In the genomic region with DNA sequence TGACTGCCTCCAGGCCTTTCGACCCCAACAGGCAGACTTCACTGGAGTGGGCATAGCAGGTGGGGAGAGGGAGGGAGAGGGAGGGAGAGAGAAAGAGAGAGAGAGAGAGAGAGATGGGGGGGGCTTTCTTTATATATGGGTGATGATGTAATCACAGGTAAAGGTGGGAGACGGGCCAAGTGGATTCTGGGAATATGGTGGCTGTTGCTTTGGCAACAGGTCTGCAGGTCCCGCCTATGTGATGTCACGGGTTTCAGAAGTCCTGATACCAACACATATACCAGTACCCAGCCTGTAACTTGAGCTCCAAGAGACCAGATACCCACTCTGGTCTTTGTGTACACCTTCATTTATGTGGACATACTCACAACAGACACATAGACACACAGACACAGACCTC, we compare ENCODE assay signal across 27 mouse cellular contexts. TPM values are rescaled to one million over a fixed set of nuclear protein-coding genes. Genes with fewer than 3 reads are reported as not detected.
A peak's percentile ranks its signal among the peaks of the same experiment; 100 is the strongest.
DNase-seq lines count a peak whose midpoint lies in the region; ATAC-seq lines count a peak whose summit lies in the region.
"Had no signal": no experiment of that assay in that cellular context is flagged by ENCODE, and none has a peak within 500 bp of the region (broad histone marks: within the 10 kb centered on the region; RNA-seq: fewer than 3 reads in every experiment).

No protein-coding gene starts in this region.

- H3K9ac ChIP-seq in hindbrain, embryonic 12.5 days, result no peak overlapping the region
- H3K9ac ChIP-seq: embryonic facial prominence, embryonic 12.5 days; forebrain, embryonic 13.5 days; forebrain, embryonic 15.5 days had no signal

- H3K4me2 ChIP-seq in hindbrain, embryonic 12.5 days (replicated peaks), result no peak overlapping the region
- H3K4me2 ChIP-seq: embryonic facial prominence, embryonic 12.5 days; forebrain, embryonic 13.5 days; forebrain, embryonic 15.5 days had no signal

- DNase-seq in testis, postnatal 10 days (ENCODE audit: low spot score), result peak; percentile 40
- DNase-seq in testis, postnatal 14 days (ENCODE audit: low spot score), result no peak
- peak; percentile 57 for DNase-seq in ES-CJ7 (ENCODE audit: low read depth, low spot score)
- peak; percentile 79 for DNase-seq in R1 (ENCODE audit: low read depth, low spot score)
- peak; percentile 77 for DNase-seq in ZHBTc4 (ENCODE audit: low read depth, low spot score)
- no peak for DNase-seq in right cerebral cortex, postnatal 10 days (ENCODE audit: low spot score in 2 of 2)
- no peak for DNase-seq in embryo, embryonic 10 days (ENCODE audit: low spot score)
- DNase-seq: adrenal gland, adult 2 months; adrenal gland, postnatal 10 days; adrenal gland, postnatal 25 days; cerebellum, adult 11 months; cerebellum, adult 18-20 months; cerebellum, adult 8-10 months; cerebellum, adult 9-11 months; cerebellum, postnatal 14 days; cerebellum, postnatal 36 days had no signal

- no peak for ATAC-seq in hindbrain, embryonic 12.5 days (ENCODE audit: low FRiP score)
- ATAC-seq: forebrain, embryonic 13.5 days; forebrain, embryonic 15.5 days; Patski had no signal

- H3K4me1 ChIP-seq in hindbrain, embryonic 12.5 days, result no peaks in the 10 kb centered on the region
- H3K4me1 ChIP-seq: embryonic facial prominence, embryonic 12.5 days; forebrain, embryonic 13.5 days; forebrain, embryonic 15.5 days had no signal

- H3K36me3 ChIP-seq in hindbrain, embryonic 12.5 days, result no peaks in the 10 kb centered on the region
- H3K36me3 ChIP-seq: embryonic facial prominence, embryonic 10.5 days; embryonic facial prominence, embryonic 12.5 days; forebrain, embryonic 15.5 days; G1E had no signal

- WGBS in hindbrain, embryonic 12.5 days, result 75% methylated on average over 4 of the region's 4 CpGs

- no peak overlapping the region for H3K4me3 ChIP-seq in hindbrain, embryonic 12.5 days
- H3K4me3 ChIP-seq: embryonic facial prominence, embryonic 10.5 days; embryonic facial prominence, embryonic 12.5 days; forebrain, embryonic 13.5 days; forebrain, embryonic 15.5 days had no signal

- no peaks in the 10 kb centered on the region for H3K27me3 ChIP-seq in hindbrain, embryonic 12.5 days
- H3K27me3 ChIP-seq: embryonic facial prominence, embryonic 12.5 days; forebrain, embryonic 13.5 days; forebrain, embryonic 15.5 days; Patski had no signal

- H3K9me3 ChIP-seq in hindbrain, embryonic 12.5 days (replicated peaks), result no peaks in the 10 kb centered on the region
- H3K9me3 ChIP-seq: embryonic facial prominence, embryonic 12.5 days; forebrain, embryonic 13.5 days; forebrain, embryonic 15.5 days had no signal

- no peak overlapping the region for H3K27ac ChIP-seq in hindbrain, embryonic 12.5 days
- H3K27ac ChIP-seq: embryonic facial prominence, embryonic 10.5 days; embryonic facial prominence, embryonic 12.5 days; forebrain, embryonic 13.5 days; forebrain, embryonic 15.5 days had no signal

RNA-seq across cellular contexts. Expression of a gene that starts 10.3 kb away (rescaled TPM):
- polyA plus RNA-seq in hindbrain, embryonic 12.5 days (2016; fragmentation: Nextera tagmentation; extraction: Ambion mirVana), result 23.3 and 23.4 TPM in 2 replicates
- polyA plus RNA-seq: G1E had no signal

RNA-seq across cellular contexts. Expression of a gene that starts 21.2 kb away (rescaled TPM):
- 24.1 and 26.8 TPM in 2 replicates for polyA plus RNA-seq in hindbrain, embryonic 12.5 days (2016; fragmentation: Nextera tagmentation; extraction: Ambion mirVana)

RNA-seq across cellular contexts. Expression of a gene that starts 27.5 kb away (rescaled TPM):
- not detected in 2 replicates for polyA plus RNA-seq in hindbrain, embryonic 12.5 days (2016; fragmentation: Nextera tagmentation; extraction: Ambion mirVana)
- polyA plus RNA-seq: brain, embryonic 14.5 days; C2C12; embryonic facial prominence, embryonic 10.5 days; embryonic facial prominence, embryonic 12.5 days; forebrain, embryonic 11.5 days; forebrain, embryonic 15.5 days; frontal cortex, adult 2 months; G1E; Patski had no signal

RNA-seq across cellular contexts. Expression of a gene that starts 48.1 kb away (rescaled TPM):
- polyA plus RNA-seq in hindbrain, embryonic 12.5 days (2016; fragmentation: Nextera tagmentation; extraction: Ambion mirVana), result 12.1 and 12.5 TPM in 2 replicates
- polyA plus RNA-seq: G1E had no signal

RNA-seq across cellular contexts. Expression of a gene that starts 53.0 kb away (rescaled TPM):
- polyA plus RNA-seq in hindbrain, embryonic 12.5 days (2016; fragmentation: Nextera tagmentation; extraction: Ambion mirVana), result 6.2 and 7.9 TPM in 2 replicates
- polyA plus RNA-seq: C2C12, G1E had no signal

Comparison
In these comparisons a context has a peak if more than half of its experiments do, and no peak if none do; other contexts are left out.
1. DNase-seq: peak in testis, postnatal 10 days (single experiment), ES-CJ7 (single experiment), R1 (single experiment) and ZHBTc4 (single experiment); none in testis, postnatal 14 days (single experiment), right cerebral cortex, postnatal 10 days (0 of 2) and embryo, embryonic 10 days (single experiment).